Mouse (Mus musculus) mature B cell (primary cell): ENCODE measurements around the gene Dynlt1b.
"Not testable (repeated sequence)": the region's sequence is repeated elsewhere in the genome, so short reads cannot be mapped to it uniquely, and the experiment has no call there.

Experiments used
- in situ Hi-C: fragments of 300-500 bp; cut with MboI; formaldehyde crosslinking; loops from 2 replicates; pipeline ENCODE4 v1.14.3; 2019

The Dynlt1b gene

DNA sequence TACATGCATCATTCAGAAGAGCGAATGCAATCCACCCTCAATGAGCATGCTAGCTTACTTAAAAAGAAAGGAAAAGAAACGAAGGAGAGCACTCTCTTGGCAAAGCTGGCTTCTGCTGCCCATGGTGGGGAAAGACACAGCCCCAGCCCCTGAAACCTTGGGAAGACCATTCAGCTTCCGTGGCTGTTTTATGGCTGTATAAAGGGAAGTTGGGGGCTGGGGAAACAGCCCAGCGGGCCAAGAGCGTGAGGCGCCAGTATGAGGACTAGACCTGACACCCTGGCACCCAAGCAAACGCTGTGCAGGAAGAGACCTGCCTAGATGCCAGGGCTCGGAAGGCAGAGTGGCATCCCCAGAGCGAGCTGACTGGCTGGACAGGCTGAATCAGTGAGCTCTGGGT is 35.8 kb downstream of the Dynlt1b start:
- in situ Hi-C loops: not testable (repeated sequence)

DNA sequence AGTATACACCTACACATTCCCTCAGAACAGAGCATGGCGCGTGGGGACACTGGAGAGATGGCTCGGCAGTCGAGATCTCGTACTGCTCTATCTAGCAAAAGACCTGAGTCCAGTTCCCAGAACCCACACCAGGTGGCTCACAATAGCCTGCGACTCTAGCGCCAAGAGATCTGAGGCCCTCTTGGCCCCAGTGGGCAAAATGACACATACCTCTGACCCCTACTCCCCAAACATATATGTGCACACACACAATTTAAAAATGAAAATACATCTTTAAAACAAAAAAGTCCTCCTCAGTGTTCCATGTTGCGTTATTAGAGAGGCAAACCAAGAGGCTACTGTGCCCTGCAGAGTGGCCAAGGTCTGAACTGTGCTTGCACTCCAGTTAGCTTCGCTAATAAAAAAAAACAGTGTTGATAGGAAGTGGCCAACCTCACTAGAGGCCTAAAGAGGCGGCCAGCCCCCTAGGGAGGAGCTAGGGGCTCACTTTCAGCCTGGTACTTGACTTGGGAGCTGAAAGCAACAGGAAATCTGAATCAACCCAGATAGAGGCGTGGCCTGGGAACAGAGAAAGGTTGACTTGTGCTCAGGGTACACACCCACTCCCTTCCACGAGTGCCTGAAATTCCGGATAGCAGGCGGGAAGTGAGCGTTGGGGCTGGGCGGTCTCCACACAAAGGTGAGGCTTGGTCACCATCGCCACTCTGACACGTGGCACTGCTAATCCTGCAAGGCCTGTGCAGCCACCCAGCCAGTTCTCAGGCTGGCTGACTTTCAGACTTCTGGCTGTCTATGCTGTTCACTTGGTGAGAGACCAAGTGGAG is 37.9 kb downstream of the Dynlt1b start:
- in situ Hi-C loops: not testable (repeated sequence)

DNA sequence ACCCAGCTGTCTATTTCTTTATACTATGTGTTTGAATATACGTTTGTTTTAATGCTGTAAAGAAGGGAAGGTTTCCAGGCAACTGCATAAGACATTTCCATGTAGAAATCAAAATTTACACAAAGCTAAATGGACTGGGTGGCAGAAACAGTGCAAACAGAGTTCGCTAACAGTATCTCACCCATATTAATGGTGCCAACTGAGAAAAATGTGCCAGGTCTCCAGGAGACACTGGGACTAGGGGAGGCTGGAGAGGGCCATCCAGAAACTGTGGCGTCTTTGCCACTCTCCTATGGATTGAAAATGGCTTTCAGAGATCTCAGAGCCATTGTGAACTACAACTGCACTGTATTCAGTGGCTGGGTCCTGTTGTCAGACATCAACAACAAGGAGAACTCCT is 40.1 kb downstream of the Dynlt1b start:
- in situ Hi-C loops: not testable (repeated sequence)

GRCm38 (mm10) chr17:6470671-6471070 is 40.8 kb downstream of the Dynlt1b start:
- in situ Hi-C loops: not testable (repeated sequence)

- in situ Hi-C loops: not testable (repeated sequence)
Observed at GRCm38 (mm10) chr17:6475270-6475669, 45.4 kb downstream of the Dynlt1b start.

DNA sequence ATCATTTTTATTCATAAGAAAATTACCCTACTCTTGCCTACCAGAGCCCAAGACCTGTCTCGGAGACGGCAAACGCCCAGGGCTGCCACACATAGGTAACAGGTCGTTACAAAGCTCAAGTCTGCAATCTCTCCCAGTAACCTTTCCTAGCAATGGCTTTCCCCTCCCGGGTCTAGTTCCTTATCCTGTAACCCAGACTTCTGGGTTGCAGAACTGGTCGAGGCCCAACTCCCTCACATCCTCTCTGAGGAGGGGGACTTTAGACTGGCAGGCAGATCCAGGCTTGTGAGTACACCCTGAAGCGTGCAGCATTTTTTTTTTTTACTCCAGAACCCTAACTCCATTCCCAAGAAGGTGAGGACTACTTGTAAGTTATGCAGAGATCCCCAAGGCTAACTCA is 46.0 kb downstream of the Dynlt1b start:
- in situ Hi-C loops: not testable (repeated sequence)

- in situ Hi-C loops: not testable (repeated sequence)
Observed at GRCm38 (mm10) chr17:6476495-6476947, 46.6 kb downstream of the Dynlt1b start.

- in situ Hi-C loops: not testable (repeated sequence)
Observed at GRCm38 (mm10) chr17:6477026-6477425, 47.1 kb downstream of the Dynlt1b start.

GRCm38 (mm10) chr17:6480855-6481589 is 51.1 kb downstream of the Dynlt1b start:
- in situ Hi-C loops: not testable (repeated sequence)

DNA sequence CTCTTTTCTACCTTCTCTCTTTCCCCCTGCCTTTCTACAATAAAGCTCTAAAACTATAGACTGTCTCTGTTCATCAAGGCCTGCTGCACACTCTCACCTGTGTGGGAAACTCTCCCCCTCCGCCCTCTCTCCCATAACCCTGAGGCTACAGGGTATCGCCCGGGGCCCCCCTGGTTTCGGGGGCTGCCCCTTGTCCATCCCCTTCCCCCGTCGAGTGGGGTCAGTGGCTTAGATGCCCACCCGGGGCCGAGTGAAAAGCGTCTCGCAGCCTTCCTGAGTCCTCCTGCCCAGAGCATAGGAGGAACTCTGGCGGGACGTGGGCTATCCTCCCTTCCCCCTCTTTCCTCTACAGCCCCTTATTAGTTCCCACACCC is 51.7 kb downstream of the Dynlt1b start:
- in situ Hi-C loops: not testable (repeated sequence)

DNA sequence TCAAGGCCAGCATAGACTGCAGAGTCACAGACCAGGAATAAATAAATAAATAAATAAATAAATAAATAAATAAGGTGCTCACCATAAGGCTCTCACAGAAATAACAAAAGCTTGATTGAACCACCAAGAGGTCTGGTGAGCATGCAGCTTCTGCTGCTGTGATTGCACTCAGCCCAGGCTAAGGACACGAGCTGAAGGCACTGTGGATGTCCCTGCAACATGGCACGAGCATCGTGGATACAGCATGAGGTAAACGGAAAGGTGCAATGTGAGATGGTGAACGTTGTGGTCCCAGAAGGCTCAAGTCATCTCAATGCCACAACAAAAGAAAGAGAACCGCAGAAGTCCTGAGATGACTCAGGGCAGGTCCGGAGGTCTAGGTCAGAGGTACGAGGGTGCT is 52.3 kb downstream of the Dynlt1b start:
- in situ Hi-C loops: not testable (repeated sequence)
